Mouse (Mus musculus): ENCODE data around the gene Plscr5. TPM values are rescaled to one million over a fixed set of nuclear protein-coding genes. Genes with fewer than 3 reads are reported as not detected.

Plscr5 gene
- total RNA-seq, 1 experiment from 2014 or later, result not detected

GRCm38 (mm10) chr9:92224598-92225231 is 32.0 kb downstream of the Plscr5 start:
- no peak for ATAC-seq (replicated peaks; ENCODE audit: low read depth, poor library complexity, severe bottlenecking)

- ATAC-seq (replicated peaks; ENCODE audit: low read depth, poor library complexity, severe bottlenecking), result peak; percentile 38
Observed at GRCm38 (mm10) chr9:92226127-92226655, 33.5 kb downstream of the Plscr5 start.

GRCm38 (mm10) chr9:92226795-92227194 is 34.1 kb downstream of the Plscr5 start:
- ATAC-seq (replicated peaks; ENCODE audit: low read depth, poor library complexity, severe bottlenecking), result peak; percentile 79

GRCm38 (mm10) chr9:92228867-92229832 is 36.4 kb downstream of the Plscr5 start:
- ATAC-seq (replicated peaks; ENCODE audit: low read depth, poor library complexity, severe bottlenecking), result no peak

GRCm38 (mm10) chr9:92229833-92230205 is 37.1 kb downstream of the Plscr5 start:
- ATAC-seq (replicated peaks; ENCODE audit: low read depth, poor library complexity, severe bottlenecking), result no peak

GRCm38 (mm10) chr9:92234901-92235458 is 42.2 kb downstream of the Plscr5 start:
- ATAC-seq (replicated peaks; ENCODE audit: low read depth, poor library complexity, severe bottlenecking), result no peak

GRCm38 (mm10) chr9:92248773-92249446 is 56.2 kb downstream of the Plscr5 start:
- ATAC-seq (replicated peaks; ENCODE audit: low read depth, poor library complexity, severe bottlenecking), result no peak

- no peak for ATAC-seq (replicated peaks; ENCODE audit: low read depth, poor library complexity, severe bottlenecking)
Observed at GRCm38 (mm10) chr9:92249447-92249852, 56.7 kb downstream of the Plscr5 start, which contains the start of gene Plscr1. Plscr1 (plus strand) TSS chr9:92249750.

- ATAC-seq (replicated peaks; ENCODE audit: low read depth, poor library complexity, severe bottlenecking), result peak; percentile 83
Observed at GRCm38 (mm10) chr9:92249987-92250772, 57.4 kb downstream of the Plscr5 start.

- no peak for ATAC-seq (replicated peaks; ENCODE audit: low read depth, poor library complexity, severe bottlenecking)
Observed at GRCm38 (mm10) chr9:92252718-92253117, 60.0 kb downstream of the Plscr5 start.

- ATAC-seq (replicated peaks; ENCODE audit: low read depth, poor library complexity, severe bottlenecking), result no peak
Observed at GRCm38 (mm10) chr9:92253585-92254321, 61.0 kb downstream of the Plscr5 start.

Other genes starting within 250 kb of the Plscr5 start
- gene Plscr1, start 56.8 kb downstream of the Plscr5 start, total RNA-seq (2017), result 35.0 and 68.7 TPM in 2 replicates
- gene Plscr2, start 82.7 kb downstream of the Plscr5 start, total RNA-seq (2017), result 0.78 TPM in 1 of 2 replicates, not detected in the other
- not detected in 2 replicates for gene 1700057G04Rik, start 116.4 kb downstream of the Plscr5 start, total RNA-seq (2017)

Data from common myeloid progenitor, adult 5-6 weeks (primary cell).